Mouse (Mus musculus) MEL (cell line): ENCODE data around the gene Meiob. TPM values are rescaled to one million over a fixed set of nuclear protein-coding genes. Genes with fewer than 3 reads are reported as not detected.
A peak's percentile ranks its signal among the peaks of the same experiment; 100 is the strongest.

Experiments
- DNase-seq: peaks from one replicate; pipeline ENCODE4 v3.0.0; 2011; ENCODE audit warnings: low read depth, low spot score
- H3K27ac ChIP-seq: 2 replicates; pipeline ENCODE4 v1.5.1; 2012; ENCODE audit warnings: low read depth, mild to moderate bottlenecking, control low read depth, low read length, moderate library complexity; ENCODE audit not compliant: control insufficient read depth
- H3K27me3 ChIP-seq, 2 experiments: fragments of 150-350 bp in 1 of 2; sonication (generic) in 1 of 2; 2 replicates each; pipeline ENCODE4 v1.6.1; 2012; ENCODE audit warnings: low read length in 2 of 2, mild to moderate bottlenecking in 2 of 2, improper control_type of control experiment in 1 of 2, moderate library complexity in 1 of 2; ENCODE audit not compliant: insufficient read depth in 2 of 2, control insufficient read depth in 1 of 2
- H3K36me3 ChIP-seq, 2 experiments: 2 replicates each; pipeline ENCODE4 v1.6.1; 2012 to 2014; ENCODE audit warnings: low read length in 2 of 2, improper control_type of control experiment in 1 of 2, inconsistent platforms in 1 of 2, mild to moderate bottlenecking in 1 of 2; ENCODE audit not compliant: insufficient read depth in 2 of 2, control insufficient read depth in 1 of 2
- H3K4me1 ChIP-seq, 2 experiments: fragments of 150-350 bp in 1 of 2; sonication (generic) in 1 of 2; 2 replicates each; pipeline ENCODE4 v1.6.1; 2012; ENCODE audit warnings: low read length in 2 of 2, improper control_type of control experiment in 1 of 2, mild to moderate bottlenecking in 1 of 2; ENCODE audit not compliant: insufficient read depth in 2 of 2, control insufficient read depth in 1 of 2
- H3K4me3 ChIP-seq, 2 experiments: fragments of 150-350 bp in 1 of 2; sonication (generic) in 1 of 2; 2 replicates each; pipeline ENCODE4 v1.5.1; 2012; ENCODE audit warnings: low read depth in 2 of 2, low read length in 2 of 2, mild to moderate bottlenecking in 2 of 2, moderate library complexity in 2 of 2, control low read depth in 1 of 2, improper control_type of control experiment in 1 of 2; ENCODE audit not compliant: control insufficient read depth in 1 of 2, insufficient read depth in 1 of 2
- H3K79me2 ChIP-seq: 2 replicates; pipeline ENCODE4 v1.6.1; 2012; ENCODE audit warnings: mild to moderate bottlenecking, low read length, moderate library complexity; ENCODE audit not compliant: control insufficient read depth, poor library complexity, insufficient read depth
- H3K9ac ChIP-seq: 2 replicates; pipeline ENCODE4 v1.6.1; 2012; ENCODE audit warnings: low read depth, mild to moderate bottlenecking, control low read depth, low read length, moderate library complexity; ENCODE audit not compliant: control insufficient read depth, poor library complexity, severe bottlenecking
- H3K9me3 ChIP-seq: fragments of 150-350 bp; sonication (generic); replicated peaks from 2 replicates; pipeline ENCODE4 v1.6.1; 2012; ENCODE audit warnings: mild to moderate bottlenecking, low read length, improper control_type of control experiment, moderate library complexity; ENCODE audit not compliant: insufficient read depth
- BHLHE40 ChIP-seq: IDR thresholded peaks from 2 replicates; pipeline ENCODE4 v1.6.1; 2012; ENCODE audit warnings: low read depth, mild to moderate bottlenecking, inconsistent platforms, low read length, improper control_type of control experiment, borderline replicate concordance
- CHD1 ChIP-seq: IDR thresholded peaks from 2 replicates; pipeline ENCODE4 v1.6.1; 2012; ENCODE audit warnings: low read depth, mild to moderate bottlenecking, inconsistent platforms, low read length, improper control_type of control experiment
- CTCF ChIP-seq, 3 experiments: IDR thresholded peaks in 2 of 3; conservative IDR thresholded peaks in 1 of 3; 2 replicates each; pipeline ENCODE4 v1.5.1; 2011 to 2012; ENCODE audit warnings: low read length in 3 of 3, low read depth in 2 of 3, mild to moderate bottlenecking in 2 of 3, improper control_type of control experiment in 1 of 3, inconsistent platforms in 1 of 3, mixed read lengths in 1 of 3, moderate library complexity in 1 of 3; ENCODE audit not compliant: control insufficient read depth in 1 of 3, insufficient read depth in 1 of 3, poor library complexity in 1 of 3, severe bottlenecking in 1 of 3
- E2F4 ChIP-seq: IDR thresholded peaks from 2 replicates; pipeline ENCODE4 v1.6.1; 2011; ENCODE audit warnings: low read depth, low read length, improper control_type of control experiment, borderline replicate concordance
- ELF1 ChIP-seq: IDR thresholded peaks from 2 replicates; pipeline ENCODE4 v1.6.1; 2014; ENCODE audit warnings: low read depth, mild to moderate bottlenecking, inconsistent platforms, low read length, improper control_type of control experiment, moderate library complexity
- ETS1 ChIP-seq: IDR thresholded peaks from 2 replicates; pipeline ENCODE4 v1.6.1; 2012; ENCODE audit warnings: low read depth, mild to moderate bottlenecking, inconsistent platforms, low read length, improper control_type of control experiment, moderate library complexity
- JUND ChIP-seq: IDR thresholded peaks from 2 replicates; pipeline ENCODE4 v1.6.1; 2011; ENCODE audit warnings: low read depth, mild to moderate bottlenecking, improper control_type of control experiment, low read length
- KAT2A ChIP-seq: conservative IDR thresholded peaks from 2 replicates; pipeline ENCODE4 v1.6.1; 2012; ENCODE audit warnings: low read depth, low read length, improper control_type of control experiment, inconsistent platforms
- MAFK ChIP-seq: IDR thresholded peaks from 2 replicates; pipeline ENCODE4 v1.6.1; 2011; ENCODE audit warnings: low read depth, mild to moderate bottlenecking, low read length, improper control_type of control experiment, borderline replicate concordance
- MEF2A ChIP-seq: IDR thresholded peaks from 2 replicates; pipeline ENCODE4 v1.6.1; 2014; ENCODE audit warnings: low read depth, mild to moderate bottlenecking, inconsistent platforms, low read length, improper control_type of control experiment; ENCODE audit not compliant: poor library complexity, insufficient replicate concordance, severe bottlenecking; ENCODE audit errors: extremely low read depth
- MXI1 ChIP-seq: IDR thresholded peaks from 2 replicates; pipeline ENCODE4 v1.6.1; 2011; ENCODE audit warnings: mild to moderate bottlenecking, low read depth, low read length, improper control_type of control experiment
- MYC ChIP-seq: IDR thresholded peaks from 2 replicates; pipeline ENCODE4 v1.6.1; 2011; ENCODE audit warnings: low read depth, mild to moderate bottlenecking, low read length, improper control_type of control experiment, moderate library complexity
- NELFE ChIP-seq: IDR thresholded peaks from 2 replicates; pipeline ENCODE4 v1.6.1; 2011; ENCODE audit warnings: low read depth, low read length, improper control_type of control experiment
- NRF1 ChIP-seq: IDR thresholded peaks from 2 replicates; pipeline ENCODE4 v1.6.1; 2014; ENCODE audit warnings: low read depth, mild to moderate bottlenecking, inconsistent platforms, low read length, improper control_type of control experiment, moderate library complexity; ENCODE audit not compliant: poor library complexity, insufficient read depth, severe bottlenecking
- POLR2A ChIP-seq, 2 experiments: IDR thresholded peaks; 2 replicates each; pipeline ENCODE4 v1.6.1; 2011 to 2012; ENCODE audit warnings: low read length in 2 of 2, mild to moderate bottlenecking in 2 of 2, control low read depth in 1 of 2, improper control_type of control experiment in 1 of 2, low read depth in 1 of 2, moderate library complexity in 1 of 2; ENCODE audit not compliant: control insufficient read depth in 1 of 2, insufficient read depth in 1 of 2, poor library complexity in 1 of 2
- POLR2AphosphoS2 ChIP-seq: IDR thresholded peaks from 2 replicates; pipeline ENCODE4 v1.6.1; 2011; ENCODE audit warnings: low read length, improper control_type of control experiment
- POLR2AphosphoS5 ChIP-seq: IDR thresholded peaks from 2 replicates; pipeline ENCODE4 v1.6.1; 2012; ENCODE audit warnings: low read depth, borderline replicate concordance, mild to moderate bottlenecking, inconsistent platforms, low read length, moderate library complexity, mixed read lengths
- RAD21 ChIP-seq: IDR thresholded peaks from 2 replicates; pipeline ENCODE4 v1.6.1; 2011; ENCODE audit warnings: mild to moderate bottlenecking, low read depth, low read length, improper control_type of control experiment
- RCOR1 ChIP-seq: IDR thresholded peaks from 2 replicates; pipeline ENCODE4 v1.6.1; 2012; ENCODE audit warnings: low read depth, mild to moderate bottlenecking, inconsistent platforms, low read length, improper control_type of control experiment
- SMC3 ChIP-seq: IDR thresholded peaks from 2 replicates; pipeline ENCODE4 v1.6.1; 2011; ENCODE audit warnings: low read depth, low read length, improper control_type of control experiment
- TAL1 ChIP-seq: IDR thresholded peaks from 2 replicates; pipeline ENCODE4 v1.6.1; 2012; ENCODE audit warnings: mild to moderate bottlenecking, inconsistent platforms, low read length, moderate library complexity, mixed read lengths
- TCF12 ChIP-seq: IDR thresholded peaks from 2 replicates; pipeline ENCODE4 v1.6.1; 2014; ENCODE audit warnings: low read depth, mild to moderate bottlenecking, inconsistent platforms, low read length, improper control_type of control experiment, moderate library complexity
- USF1 ChIP-seq: IDR thresholded peaks from 2 replicates; pipeline ENCODE4 v1.6.1; 2014; ENCODE audit warnings: low read depth, mild to moderate bottlenecking, inconsistent platforms, low read length, improper control_type of control experiment, moderate library complexity
- USF2 ChIP-seq, 2 experiments: IDR thresholded peaks; 2 replicates each; pipeline ENCODE4 v1.6.1; 2011 to 2012; ENCODE audit warnings: improper control_type of control experiment in 2 of 2, low read length in 2 of 2, borderline replicate concordance in 1 of 2, inconsistent platforms in 1 of 2, low read depth in 1 of 2, mild to moderate bottlenecking in 1 of 2; ENCODE audit not compliant: insufficient read depth in 1 of 2
- ZC3H11A ChIP-seq: IDR thresholded peaks from 2 replicates; pipeline ENCODE4 v1.6.1; 2012; ENCODE audit warnings: low read depth, mild to moderate bottlenecking, inconsistent platforms, low read length, improper control_type of control experiment
- ZKSCAN1 ChIP-seq: IDR thresholded peaks from 2 replicates; pipeline ENCODE4 v1.6.1; 2012; ENCODE audit warnings: low read depth, mild to moderate bottlenecking, inconsistent platforms, low read length, improper control_type of control experiment, moderate library complexity
- ZMIZ1 ChIP-seq: IDR thresholded peaks from 2 replicates; pipeline ENCODE4 v1.6.1; 2012; ENCODE audit warnings: low read depth, mild to moderate bottlenecking, inconsistent platforms, low read length, improper control_type of control experiment, moderate library complexity
- ZNF384 ChIP-seq: IDR thresholded peaks from 2 replicates; pipeline ENCODE4 v1.6.1; 2012; ENCODE audit warnings: low read depth, mild to moderate bottlenecking, inconsistent platforms, low read length, improper control_type of control experiment
- polyA plus RNA-seq, 2 experiments: library from polyadenylated mRNA; stranded (reverse) in 1 of 2; unstranded in 1 of 2; fragments of >175 nt in 1 of 2; fragments of >200 nt in 1 of 2; gene quantifications; 2 replicates each; pipeline versions ENCODE4 v1.2.1 to v1.2.4; 2012; ENCODE audit warnings: low replicate concordance in 2 of 2, low read depth in 1 of 2; ENCODE audit not compliant: insufficient read length in 2 of 2, insufficient read depth in 1 of 2, missing spikeins in 1 of 2
- total RNA-seq: library from RNA; depleted of rRNA; stranded (reverse); fragments of 300-350 nt; gene quantifications from 2 replicates; pipeline ENCODE4 v1.2.3, GENCODE M21; 2012

Gene Meiob
- total and polyA plus RNA-seq, 3 experiments: 0.11 to 0.15 TPM; not detected in 1

GRCm38 (mm10) chr17:24842631-24843030 lies 38.5 kb downstream of the Meiob start:
- H3K27ac ChIP-seq: no peak overlapping the region
- TF ChIP-seq MEF2A (no peak), ELF1 (no peak), ZC3H11A (peak; percentile 23; the same call in 1 of the 2 replicates), NRF1 (no peak), MXI1 (no peak), POLR2AphosphoS2 (no peak), USF1 (no peak), RAD21 (peak; percentile 58), RCOR1 (no peak), POLR2A (IDR thresholded peaks at IDR 0.05; ENCODE audit: control insufficient read depth in 1 of 2, insufficient read depth in 1 of 2, low read depth in 1 of 2, low read length in 2 of 2, poor library complexity in 1 of 2) (no peak), TAL1 (no peak), E2F4 (no peak), MYC (no peak), NELFE (no peak), MAFK (no peak), ZMIZ1 (no peak), ETS1 (no peak), JUND (no peak), POLR2AphosphoS5 (no peak), CTCF (IDR thresholded peaks at IDR 0.05 in 2 of 3, conservative IDR thresholded peaks at IDR 0.05 in 1 of 3; ENCODE audit: control insufficient read depth in 1 of 3, insufficient read depth in 1 of 3, low read depth in 2 of 3, low read length in 3 of 3, poor library complexity in 1 of 3, severe bottlenecking in 1 of 3) (peak; percentile 6 to 54 (median 51); a peak in 4 of 6 replicates), SMC3 (peak; percentile 41; the same call in 1 of the 2 replicates)
- peak; percentile 31 for DNase-seq

GRCm38 (mm10) chr17:24844525-24844924 lies 40.4 kb downstream of the Meiob start:
- Histone ChIP-seq H3K27me3 (peaks cover 0 to 6% of the 10 kb centered on the region in 2 experiments; a peak in 2 of 4 replicates), H3K27ac (no peak overlapping the region), H3K9ac (no peak overlapping the region), H3K36me3 (peaks cover 0 to 7% of the 10 kb centered on the region in 2 experiments; a peak in 2 of 4 replicates), H3K9me3 (no peaks in the 10 kb centered on the region), H3K4me3 (no peak overlapping the region), H3K79me2 (peaks cover under 1% of the 10 kb centered on the region; the same call in 1 of the 2 replicates), H3K4me1 (peaks cover 0 to 8% of the 10 kb centered on the region in 2 experiments; a peak in 2 of 4 replicates)
- no peak for TF ChIP-seq ZKSCAN1
- TF ChIP-seq E2F4: no peak
- TF ChIP-seq POLR2AphosphoS5: no peak
- TF ChIP-seq USF1: no peak
- no peak for TF ChIP-seq NELFE
- no peak for TF ChIP-seq CHD1
- no peak for TF ChIP-seq USF2 (IDR thresholded peaks at IDR 0.05; ENCODE audit: borderline replicate concordance in 1 of 2, insufficient read depth in 1 of 2, low read depth in 1 of 2, low read length in 2 of 2)
- no peak for TF ChIP-seq ZNF384
- TF ChIP-seq KAT2A: no peak
- no peak for TF ChIP-seq BHLHE40
- no peak for TF ChIP-seq TCF12
- TF ChIP-seq MAFK: no peak
- no peak for TF ChIP-seq ZC3H11A
- TF ChIP-seq RAD21: no peak
- no peak for DNase-seq

More at GRCm38 (mm10) chr17:24842631-24843030, 38.5 kb downstream of the Meiob start:
- H3K9me3 ChIP-seq: no peaks in the 10 kb centered on the region
- no peak overlapping the region for H3K4me3 ChIP-seq
- no peaks in the 10 kb centered on the region for H3K79me2 ChIP-seq
- H3K36me3 ChIP-seq: no peaks in the 10 kb centered on the region
- H3K4me1 ChIP-seq: no peaks in the 10 kb centered on the region
- peaks cover under 1 to 14% of the 10 kb centered on the region in 2 experiments; a peak in 2 of 4 replicates for H3K27me3 ChIP-seq
- H3K9ac ChIP-seq: no peak overlapping the region
